Mouse (Mus musculus): ENCODE results near the gene Sesn1.
A peak's percentile ranks its signal among the peaks of the same experiment; 100 is the strongest.
"Not testable (repeated sequence)": the region's sequence is repeated elsewhere in the genome, so short reads cannot be mapped to it uniquely, and the experiment has no call there.

Sesn1 gene

DNA sequence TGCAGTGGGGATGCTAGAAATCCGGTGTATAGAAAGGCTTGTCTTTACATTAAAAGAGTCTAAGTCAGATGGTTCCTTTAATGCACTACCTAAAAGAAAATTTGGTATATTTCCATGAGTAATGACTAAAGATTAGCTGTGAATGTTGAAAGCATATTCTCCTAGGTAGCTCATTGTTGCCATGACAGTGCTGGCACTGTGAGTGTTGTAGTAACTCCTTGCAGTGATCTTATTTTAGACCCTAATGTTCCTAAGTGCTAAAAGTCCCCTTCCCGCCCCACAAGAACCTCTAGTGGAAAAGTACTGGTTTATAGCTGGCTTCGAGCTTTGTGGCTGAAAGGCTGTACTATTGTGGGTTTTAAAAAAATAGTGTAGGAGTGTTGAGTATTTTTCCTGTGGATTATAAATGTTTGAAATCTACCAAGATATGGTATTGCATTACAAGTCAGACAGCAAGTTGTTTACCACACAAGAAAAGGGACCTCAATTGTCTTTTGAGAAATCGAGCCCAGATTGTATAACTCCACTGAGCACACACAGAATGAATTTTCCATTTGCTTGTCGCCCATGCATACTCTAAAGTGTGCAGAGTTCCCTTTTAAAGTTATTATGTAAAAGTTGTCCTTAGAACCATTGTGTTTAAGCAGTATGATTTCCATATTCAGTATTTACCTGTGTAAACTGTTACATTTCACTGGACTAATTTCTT lies 13.0 kb downstream of the Sesn1 start:
- DNase-seq (ENCODE audit: low spot score in 2 of 2), result no peak

GRCm38 (mm10) chr10:41823282-41823675 lies 13.5 kb downstream of the Sesn1 start:
- DNase-seq (ENCODE audit: low spot score in 2 of 2), result not testable (repeated sequence)

DNA sequence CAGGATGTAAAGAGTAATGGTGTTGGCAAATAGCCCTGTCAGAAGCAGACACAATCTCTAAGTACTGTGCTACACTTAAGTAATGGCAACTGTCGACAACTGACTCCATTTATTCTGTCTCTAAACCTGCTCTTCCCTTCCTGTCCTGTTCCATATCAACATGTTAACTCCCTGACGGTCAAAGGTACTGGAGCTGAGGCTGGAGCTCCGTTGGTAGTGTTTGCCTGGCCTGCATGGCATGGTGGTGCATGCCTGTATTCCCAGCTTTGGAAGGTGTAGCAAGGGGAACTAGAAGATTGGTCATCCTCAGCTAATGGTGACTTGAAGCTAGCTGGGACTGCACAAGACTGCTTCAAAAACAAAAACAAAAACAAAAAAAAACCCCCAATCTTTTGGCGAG lies 14.2 kb downstream of the Sesn1 start:
- no peak for DNase-seq (ENCODE audit: low spot score in 2 of 2)

GRCm38 (mm10) chr10:41825041-41825440 lies 15.3 kb downstream of the Sesn1 start:
- no peak for DNase-seq (ENCODE audit: low spot score in 2 of 2)

GRCm38 (mm10) chr10:41825996-41826395 lies 16.3 kb downstream of the Sesn1 start:
- no peak for DNase-seq (ENCODE audit: low spot score in 2 of 2)

- DNase-seq (ENCODE audit: low spot score in 2 of 2), result no peak
Observed at GRCm38 (mm10) chr10:41826526-41827116, 16.9 kb downstream of the Sesn1 start.

DNA sequence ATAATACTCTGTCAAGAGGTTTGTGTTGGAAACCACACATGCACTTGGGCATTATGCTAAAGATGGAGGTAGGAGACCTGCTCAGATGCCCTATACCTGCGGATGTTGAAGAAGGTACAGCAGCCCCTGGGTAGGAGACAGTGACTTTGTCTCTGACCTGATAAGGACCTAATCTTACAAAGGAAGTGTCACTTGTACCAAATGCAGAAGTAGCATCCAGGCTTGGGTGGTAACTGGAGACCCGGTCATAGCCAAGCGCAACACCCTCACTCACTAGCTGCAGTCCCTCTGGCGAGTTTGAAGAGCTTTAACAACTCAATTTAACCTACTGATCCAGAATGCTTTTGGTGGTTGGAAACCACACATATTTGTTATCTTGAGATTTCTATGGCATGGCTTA lies 18.0 kb downstream of the Sesn1 start:
- DNase-seq (ENCODE audit: low spot score in 2 of 2), result no peak

DNA sequence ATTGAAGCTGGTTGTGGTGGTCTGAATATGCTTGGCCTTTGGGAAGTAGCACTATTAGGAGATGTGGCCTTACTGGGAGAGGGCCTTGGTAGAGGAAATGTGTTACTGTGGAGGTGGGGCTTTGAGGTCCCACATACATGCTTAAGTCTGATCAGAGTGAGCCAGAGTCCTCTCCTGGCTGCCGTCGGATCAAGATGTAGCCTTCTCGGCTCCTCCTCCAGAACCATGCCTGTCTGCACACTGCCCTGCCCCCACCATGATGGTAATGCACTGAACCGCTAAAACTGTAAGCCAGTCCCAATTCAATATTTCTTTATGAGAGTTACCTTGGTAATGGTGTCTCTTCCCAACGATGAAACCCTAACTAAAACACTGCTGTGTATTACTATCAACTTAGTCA lies 19.5 kb downstream of the Sesn1 start:
- DNase-seq (ENCODE audit: low spot score in 2 of 2), result no peak

GRCm38 (mm10) chr10:41829980-41830379 lies 20.2 kb downstream of the Sesn1 start:
- DNase-seq (ENCODE audit: low spot score in 2 of 2), result no peak

GRCm38 (mm10) chr10:41830445-41830844 lies 20.7 kb downstream of the Sesn1 start:
- no peak for DNase-seq (ENCODE audit: low spot score in 2 of 2)

DNA sequence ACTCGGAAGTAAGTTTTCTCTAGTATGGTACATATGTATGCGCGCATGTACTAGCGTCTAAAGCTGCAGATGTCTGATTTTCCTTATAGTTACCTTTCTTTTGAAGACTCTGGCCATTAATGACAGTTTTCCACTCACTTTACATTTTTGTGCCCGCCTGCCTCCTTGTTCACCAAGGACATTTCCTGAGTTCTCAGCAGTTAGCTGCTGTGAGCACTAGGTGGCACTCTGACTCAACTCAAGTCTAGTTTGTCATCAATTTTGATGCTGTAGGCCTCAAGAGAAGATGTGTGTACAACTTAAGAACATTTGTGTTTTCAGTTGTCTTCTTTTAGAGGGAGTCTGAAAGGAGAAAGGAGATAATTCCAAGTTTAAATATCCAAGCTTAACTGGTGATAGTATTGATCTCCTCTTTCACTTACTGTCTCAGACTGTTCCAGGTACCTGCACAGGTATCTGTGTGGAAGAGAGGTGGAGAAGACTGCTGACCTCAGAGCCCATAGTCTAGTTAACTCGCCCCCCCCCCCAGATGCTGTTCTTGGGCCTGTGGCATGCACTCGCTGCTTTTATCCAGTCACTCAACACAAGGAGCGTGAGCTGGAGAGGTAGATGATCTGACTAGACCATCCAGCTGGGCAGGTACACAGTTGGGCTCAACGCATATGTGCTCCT lies 21.3 kb downstream of the Sesn1 start:
- peak; percentile 55 to 77 for DNase-seq (ENCODE audit: low spot score in 2 of 2)

- DNase-seq (ENCODE audit: low spot score in 2 of 2), result no peak
Observed at GRCm38 (mm10) chr10:41832191-41832590, 22.5 kb downstream of the Sesn1 start.

DNA sequence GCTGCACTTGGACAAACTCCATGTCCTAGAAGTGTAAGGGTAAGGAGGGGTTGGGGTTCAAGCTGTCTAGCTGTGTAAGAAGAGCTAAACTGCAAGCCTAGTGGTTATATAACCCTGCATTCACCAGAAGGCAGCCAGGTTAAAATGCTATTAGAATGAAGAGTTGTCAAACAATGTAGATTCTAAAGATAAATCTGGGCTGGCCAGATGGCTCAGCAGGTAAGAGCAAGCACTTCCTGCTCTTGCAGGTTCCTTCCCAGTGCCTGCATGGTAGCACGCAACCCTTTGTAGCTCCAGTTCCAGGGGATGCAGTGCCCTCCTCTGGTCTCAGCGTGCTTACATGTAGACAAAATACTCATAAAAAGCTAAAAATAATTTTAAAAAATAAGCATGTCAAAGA lies 24.4 kb downstream of the Sesn1 start:
- DNase-seq (ENCODE audit: low spot score in 2 of 2), result no peak

GRCm38 (mm10) chr10:41838911-41839310 lies 29.2 kb downstream of the Sesn1 start:
- DNase-seq (ENCODE audit: low spot score in 2 of 2), result no peak

DNA sequence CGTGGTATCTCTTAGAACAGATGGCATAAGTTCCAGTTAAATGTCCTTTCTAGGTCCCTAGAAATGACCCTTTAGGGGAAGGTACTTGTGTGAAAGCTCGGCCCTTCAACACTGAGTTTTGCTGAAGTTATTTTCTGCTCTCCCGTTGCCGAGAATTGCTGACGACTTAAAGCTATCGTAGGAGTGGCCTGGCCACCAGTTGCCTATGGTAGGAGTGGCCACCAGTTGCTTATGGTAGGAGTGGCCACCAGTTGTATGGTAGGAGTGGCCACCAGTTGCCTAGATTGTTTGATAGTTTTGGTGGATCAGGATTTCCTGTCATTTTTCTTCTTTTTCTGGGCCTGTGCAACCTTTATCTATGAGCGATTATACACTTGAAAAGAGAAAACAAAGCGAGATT lies 38.0 kb downstream of the Sesn1 start:
- DNase-seq (ENCODE audit: low spot score in 2 of 2), result no peak

DNA sequence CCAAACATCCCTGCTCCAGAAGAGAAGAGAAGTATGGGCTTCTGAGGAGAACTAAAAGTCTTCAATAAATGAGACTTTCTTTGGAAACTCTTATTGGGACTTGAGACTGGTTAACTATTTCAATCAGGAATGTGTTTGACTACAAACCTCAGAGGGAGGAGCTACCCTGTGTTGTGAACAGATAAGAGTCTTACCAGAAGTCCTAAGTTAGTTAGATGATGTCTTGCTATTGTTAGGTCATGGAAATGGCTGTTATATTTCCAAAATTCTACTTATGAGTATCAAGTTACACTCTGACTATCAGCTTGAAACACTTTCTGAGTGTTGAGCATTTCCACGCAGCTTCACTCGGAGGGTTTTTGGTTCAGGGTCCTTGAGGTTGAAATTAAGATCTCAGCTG lies 39.0 kb downstream of the Sesn1 start:
- DNase-seq (ENCODE audit: low spot score in 2 of 2), result no peak

DNA sequence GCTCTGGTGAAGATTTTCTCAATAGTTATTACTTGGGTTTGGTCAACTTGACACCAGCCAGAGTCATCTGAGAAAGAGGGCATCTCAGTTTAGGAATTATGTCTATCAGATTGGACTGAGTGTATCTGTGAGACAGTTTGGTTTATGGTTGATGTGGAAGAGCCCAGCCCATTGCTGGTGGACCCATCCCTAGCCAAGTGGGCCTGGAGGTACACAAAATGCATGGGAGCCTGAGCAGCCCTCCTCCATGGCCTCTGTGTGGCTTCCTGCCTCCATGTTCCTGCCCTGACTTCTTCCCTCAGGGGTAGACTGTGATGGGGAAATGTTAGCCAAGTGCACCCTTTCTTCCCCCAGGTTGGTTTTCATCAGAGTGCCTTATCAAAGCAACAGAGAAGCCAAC lies 50.1 kb downstream of the Sesn1 start:
- no peak for DNase-seq (ENCODE audit: low spot score in 2 of 2)

DNA sequence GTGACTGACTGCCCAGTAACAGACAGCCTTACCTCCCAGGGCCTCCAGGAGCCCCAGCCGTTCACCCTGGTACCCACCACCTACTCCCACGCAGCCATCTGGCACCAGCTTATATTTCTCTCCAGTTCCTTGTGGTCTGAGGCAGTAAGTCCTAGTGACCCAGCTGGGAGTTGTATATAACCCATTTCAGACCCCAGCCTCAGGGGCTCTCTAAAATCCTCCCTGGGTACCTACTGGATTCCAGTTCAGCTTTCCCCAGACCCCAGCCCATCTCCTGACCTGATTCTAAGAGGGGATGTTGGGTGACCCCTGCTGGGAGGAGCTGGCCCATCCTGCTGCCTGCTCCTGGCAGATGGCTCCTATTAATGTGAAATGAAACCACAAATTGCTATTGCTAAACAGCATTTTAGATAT lies 50.5 kb downstream of the Sesn1 start:
- DNase-seq (ENCODE audit: low spot score in 2 of 2), result no peak

DNA sequence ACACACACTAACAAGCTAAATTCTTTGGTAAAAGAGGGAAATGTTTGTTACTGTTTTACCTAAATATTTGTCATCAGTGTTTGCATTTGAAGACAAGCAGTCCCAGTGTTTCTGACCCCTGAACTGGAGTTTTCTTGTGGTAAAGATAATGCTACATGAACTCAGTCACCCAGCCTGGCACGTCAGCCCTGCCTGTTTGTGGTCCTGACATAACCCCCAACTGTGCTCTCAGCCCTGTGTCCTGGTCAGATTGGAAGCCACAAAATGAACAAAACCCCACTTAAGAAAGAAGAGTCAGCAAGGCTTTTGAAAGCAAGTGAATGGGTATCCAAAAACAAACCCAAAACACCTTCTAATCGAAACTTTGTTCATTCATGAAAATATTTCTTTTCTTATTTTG lies 53.3 kb downstream of the Sesn1 start:
- no peak for DNase-seq (ENCODE audit: low spot score in 2 of 2)

GRCm38 (mm10) chr10:41866069-41866837 lies 56.5 kb downstream of the Sesn1 start:
- DNase-seq (ENCODE audit: low spot score in 2 of 2), result no peak

DNA sequence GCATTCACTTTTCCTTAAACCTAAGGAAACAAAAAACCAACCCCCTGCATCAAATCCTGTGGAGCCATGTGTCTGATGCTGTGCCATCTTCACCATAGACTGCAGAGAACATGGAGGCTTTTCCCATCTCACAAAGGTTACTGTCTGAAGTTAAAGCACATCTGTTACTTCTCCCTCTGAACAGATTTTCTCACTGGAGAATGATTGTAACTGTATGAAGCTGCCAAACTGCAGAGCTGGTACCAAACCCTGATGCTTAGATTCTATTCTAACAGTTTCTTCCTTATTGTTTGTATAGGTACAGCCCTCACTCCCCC lies 57.1 kb downstream of the Sesn1 start:
- no peak for DNase-seq (ENCODE audit: low spot score in 2 of 2)

DNA sequence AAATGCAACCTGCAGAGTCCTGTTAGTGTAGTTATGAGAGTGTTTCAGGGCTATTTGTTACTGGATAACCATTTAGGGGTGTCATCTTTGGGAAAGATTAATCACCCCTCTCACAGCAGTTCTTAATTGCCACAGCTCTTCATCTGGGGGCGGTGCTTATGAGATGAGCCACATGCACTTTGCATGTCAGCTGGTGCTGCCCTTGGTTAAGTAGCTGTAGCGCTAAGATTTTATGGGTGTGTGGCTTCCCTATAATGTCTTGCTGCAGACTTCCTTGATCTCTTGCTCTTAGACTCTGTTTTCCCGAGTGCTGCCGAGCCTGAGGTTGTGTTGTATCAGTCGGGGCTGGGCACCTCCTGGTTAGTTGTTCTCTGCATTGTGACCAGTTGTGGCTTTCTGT lies 58.2 kb downstream of the Sesn1 start:
- DNase-seq (ENCODE audit: low spot score in 2 of 2), result no peak

GRCm38 (mm10) chr10:41870101-41870500 lies 60.4 kb downstream of the Sesn1 start:
- no peak for DNase-seq (ENCODE audit: low spot score in 2 of 2)

Measured in frontal cortex, postnatal 14 days (tissue).